Comparison of ENCODE assay signal across 8 mouse cellular contexts in genomic region chr17:12045861-12046273, GRCm38 (mm10).
DNase-seq lines count a peak whose midpoint lies in the region; ATAC-seq and TF ChIP-seq lines count a peak whose summit lies in the region.
"Had no signal": no experiment of that assay in that cellular context is flagged by ENCODE, and none has a peak within 500 bp of the region (broad histone marks: within the 10 kb centered on the region; RNA-seq: fewer than 3 reads in every experiment).

No protein-coding gene starts in this region.

- H3K27me3 ChIP-seq in midbrain, postnatal 0 days (ENCODE audit: insufficient read depth, low read length): no peaks in the 10 kb centered on the region

- no peak overlapping the region for H3K9ac ChIP-seq in midbrain, postnatal 0 days (replicated peaks; ENCODE audit: low read length, poor library complexity, severe bottlenecking)

- no peak overlapping the region for H3K4me2 ChIP-seq in midbrain, postnatal 0 days (ENCODE audit: low read depth, low read length, poor library complexity, severe bottlenecking)

- H3K36me3 ChIP-seq in midbrain, postnatal 0 days (ENCODE audit: insufficient read depth, low read length): no peaks in the 10 kb centered on the region

- no peaks in the 10 kb centered on the region for H3K9me3 ChIP-seq in midbrain, postnatal 0 days (ENCODE audit: low read length)

- no peak for ATAC-seq in midbrain, postnatal 0 days (ENCODE audit: low FRiP score)

- no peak overlapping the region for H3K4me3 ChIP-seq in midbrain, postnatal 0 days (ENCODE audit: low read depth, low read length)

- H3K27ac ChIP-seq in midbrain, postnatal 0 days (ENCODE audit: low read depth, low read length): no peak overlapping the region
- H3K27ac ChIP-seq: kidney, postnatal 0 days had no signal

- DNase-seq in ovary, postnatal 10 days (ENCODE audit: low spot score): peak; percentile 24
- no peak for DNase-seq in ovary, adult 18-20 months (ENCODE audit: low spot score)
- peak; percentile 68 for DNase-seq in cerebellum, adult 9-10 months
- peak; percentile 21 for DNase-seq in heart, adult 8-10 months (ENCODE audit: low spot score)
- peak; percentile 80 for DNase-seq in midbrain, postnatal 0 days (ENCODE audit: low spot score)
- DNase-seq in thymus, postnatal 36 days: no peak
- DNase-seq in thymus, adult 18-20 months: no peak

- WGBS in midbrain, postnatal 0 days: 67% methylated on average over 5 of the region's 5 CpGs

- H3K4me1 ChIP-seq in midbrain, postnatal 0 days (ENCODE audit: insufficient read depth, low read length): no peaks in the 10 kb centered on the region

- TF ChIP-seq CTCF in midbrain, postnatal 0 days (IDR thresholded peaks at IDR 0.05): no peak

Comparison
In these comparisons a context has a peak if more than half of its experiments do, and no peak if none do; other contexts are left out.
1. DNase-seq: peak in ovary, postnatal 10 days (single experiment), cerebellum, adult 9-10 months (single experiment), heart, adult 8-10 months (single experiment) and midbrain, postnatal 0 days (single experiment); none in ovary, adult 18-20 months (single experiment), thymus, postnatal 36 days (0 of 2) and thymus, adult 18-20 months (0 of 2).